Mouse (Mus musculus) monocyte, adult 5-6 weeks (primary cell): ENCODE results near the gene Pfn3. TPM values are rescaled to one million over a fixed set of nuclear protein-coding genes. Genes with fewer than 3 reads are reported as not detected.

ENCODE experiments used
- total RNA-seq: library from RNA; stranded (forward); fragments of 200-1000, 200-491, 200-594 nt; gene quantifications from 3 replicates; pipeline ENCODE4 v1.2.3, GENCODE M21; 2017

The Pfn3 gene
- total RNA-seq, 1 experiment from 2014 or later, result not detected

Other genes starting within 250 kb of the Pfn3 start
- gene Nsd1, start 205.4 kb downstream of the Pfn3 start, total RNA-seq, result 102 to 173 TPM (median 158 TPM) in 3 replicates
- gene Prelid1, start 94.7 kb downstream of the Pfn3 start, total RNA-seq, result 47.7 to 91.3 TPM (median 68.5 TPM) in 3 replicates
- 23.6 to 34.8 TPM (median 29.4 TPM) in 3 replicates for gene Rab24, start 93.3 kb downstream of the Pfn3 start, total RNA-seq
- gene Mxd3, start 85.4 kb downstream of the Pfn3 start, total RNA-seq, result 1.3 to 2.0 TPM (median 1.4 TPM) in 3 replicates
- 85.3 to 97.5 TPM (median 91.3 TPM) in 3 replicates for gene Lman2, start 52.4 kb downstream of the Pfn3 start, total RNA-seq
- gene Rgs14, start 45.5 kb downstream of the Pfn3 start, total RNA-seq, result 21.8 to 43.9 TPM (median 40.8 TPM) in 3 replicates
- not detected in 3 replicates for gene Slc34a1, start 17.0 kb downstream of the Pfn3 start, total RNA-seq
- 0.11 to 0.95 TPM in 2 of 3 replicates, not detected in the other for gene F12, start 11.6 kb upstream of the Pfn3 start, total RNA-seq
- gene Grk6, start 29.8 kb upstream of the Pfn3 start, total RNA-seq, result 179 to 219 TPM (median 207 TPM) in 3 replicates
- gene Prr7, start 49.0 kb upstream of the Pfn3 start, total RNA-seq, result 2.2 to 3.8 TPM in 2 of 3 replicates, not detected in the other
- gene Dbn1, start 72.9 kb upstream of the Pfn3 start, total RNA-seq, result 0.58 TPM in 1 of 3 replicates, not detected in the others
- gene Pdlim7, start 98.4 kb upstream of the Pfn3 start, total RNA-seq, result 4.7 to 13.5 TPM (median 10.5 TPM) in 3 replicates
- 86.5 to 105 TPM (median 104 TPM) in 3 replicates for gene Dok3, start 114.1 kb upstream of the Pfn3 start, total RNA-seq
- gene Ddx41, start 121.4 kb upstream of the Pfn3 start, total RNA-seq, result 67.7 to 76.2 TPM (median 71.8 TPM) in 3 replicates
- gene Fam193b, start 155.9 kb upstream of the Pfn3 start, total RNA-seq, result 37.8 to 73.6 TPM (median 40.6 TPM) in 3 replicates
- 150 to 192 TPM (median 183 TPM) in 3 replicates for gene Tmed9, start 158.5 kb upstream of the Pfn3 start, total RNA-seq
- 23.1 to 47.1 TPM (median 26.2 TPM) in 3 replicates for gene B4galt7, start 184.7 kb upstream of the Pfn3 start, total RNA-seq
- 26.6 to 41.4 TPM (median 37.6 TPM) in 3 replicates for gene Caml, start 207.8 kb upstream of the Pfn3 start, total RNA-seq
- gene Ddx46, start 219.8 kb upstream of the Pfn3 start, total RNA-seq, result 123 to 183 TPM (median 145 TPM) in 3 replicates